Mouse (Mus musculus): ENCODE data around the gene Gm45837.

GRCm38 (mm10) chr7:101465850-101466580 is 55.3 kb downstream of the Gm45837 start:
- TF ChIP-seq CTCF (IDR thresholded peaks at IDR 0.05; ENCODE audit: control insufficient read depth, insufficient read depth, insufficient replicate concordance, low read depth, low read length) = no peak
- no peak for TF ChIP-seq POLR2A (IDR thresholded peaks at IDR 0.05; ENCODE audit: control insufficient read depth, low read depth, low read length)

Measured in testis, adult 2 months (tissue).